Mouse (Mus musculus) kidney, embryonic 15.5 days (tissue): Measurements from ENCODE around the gene Epha10. TPM values are rescaled to one million over a fixed set of nuclear protein-coding genes. Genes with fewer than 3 reads are reported as not detected.

Experiments used
- ATAC-seq: fragments of 200-750 bp; cut with Nextera tagmentation; replicated peaks from 2 replicates; pipeline ENCODE4 v1.8.0; 2017; ENCODE audit warnings: moderate TSS enrichment; ENCODE audit not compliant: low FRiP score
- H3K27ac ChIP-seq: fragments of 300-500 bp; sonication (generic); 2 replicates; pipeline ENCODE4 v1.5.1; 2015; ENCODE audit warnings: mild to moderate bottlenecking, inconsistent platforms
- H3K27me3 ChIP-seq: fragments of 300-500 bp; sonication (generic); 2 replicates; pipeline ENCODE4 v1.6.1; 2015; ENCODE audit warnings: inconsistent platforms
- H3K36me3 ChIP-seq: fragments of 300-500 bp; sonication (generic); 2 replicates; pipeline ENCODE4 v1.6.1; 2015; ENCODE audit warnings: inconsistent platforms
- H3K4me1 ChIP-seq: fragments of 300-500 bp; sonication (generic); 2 replicates; pipeline ENCODE4 v1.6.1; 2015; ENCODE audit warnings: inconsistent platforms
- H3K4me2 ChIP-seq: fragments of 300-500 bp; sonication (generic); 2 replicates; pipeline ENCODE4 v1.6.1; 2015; ENCODE audit warnings: moderate library complexity, mild to moderate bottlenecking, inconsistent platforms
- H3K4me3 ChIP-seq: fragments of 300-500 bp; sonication (generic); replicated peaks from 2 replicates; pipeline ENCODE4 v1.5.1; 2015; ENCODE audit warnings: mild to moderate bottlenecking, inconsistent platforms
- H3K9ac ChIP-seq: fragments of 300-500 bp; sonication (generic); 2 replicates; pipeline ENCODE4 v1.6.1; 2015; ENCODE audit warnings: mild to moderate bottlenecking, inconsistent platforms
- H3K9me3 ChIP-seq: fragments of 300-500 bp; sonication (generic); replicated peaks from 2 replicates; pipeline ENCODE4 v1.6.1; 2016; ENCODE audit warnings: inconsistent platforms
- WGBS: fragments of 180-500 bp; shearing (Covaris S2); methylation state at CpG from one replicate; pipeline ENCODE4 v1.1.7; 2015; ENCODE audit warnings: mixed read lengths; 5-methylcytosine and 5-hydroxymethylcytosine counted together
- polyA plus RNA-seq: library from polyadenylated mRNA; unstranded; fragments of >200 nt; fragmentation: Nextera tagmentation; extraction: Ambion mirVana; gene quantifications from 2 replicates; pipeline ENCODE4 v1.2.1, GENCODE M21; 2015

Gene Epha10
- polyA plus RNA-seq, 1 experiment from 2014 or later: 0.21 TPM

DNA sequence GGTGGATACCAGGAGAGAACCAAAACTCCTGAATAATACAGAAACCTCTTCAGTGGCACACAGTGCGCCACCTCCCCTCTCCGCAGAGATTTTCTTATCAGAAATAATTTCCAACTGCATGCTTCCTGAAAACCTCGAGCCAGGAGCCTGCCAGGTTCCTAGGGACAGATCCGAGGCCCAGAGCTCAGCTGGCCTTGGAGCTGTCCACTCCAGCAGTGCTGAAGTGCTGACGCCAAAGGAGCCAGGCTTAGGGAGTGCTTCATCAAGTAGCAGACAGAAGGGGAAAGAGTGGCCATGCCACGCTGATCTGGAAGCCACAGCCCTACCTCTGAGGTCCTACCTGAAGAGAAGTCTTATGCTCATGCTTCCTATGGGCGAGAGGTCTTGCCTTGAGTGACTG is 20.3 kb upstream of the Epha10 start:
- 8% methylated on average over 7 of the region's 7 CpGs for WGBS
- Histone ChIP-seq H3K9ac (no peak overlapping the region), H3K9me3 (no peaks in the 10 kb centered on the region), H3K4me1 (peaks cover 14% of the 10 kb centered on the region), H3K36me3 (peaks cover 18% of the 10 kb centered on the region), H3K4me3 (no peak overlapping the region), H3K4me2 (no peak overlapping the region), H3K27ac (no peak overlapping the region), H3K27me3 (peaks cover 37% of the 10 kb centered on the region)
- 0 out of 2 replicates have a peak, but pooled peaks have one; percentile 46 for ATAC-seq

DNA sequence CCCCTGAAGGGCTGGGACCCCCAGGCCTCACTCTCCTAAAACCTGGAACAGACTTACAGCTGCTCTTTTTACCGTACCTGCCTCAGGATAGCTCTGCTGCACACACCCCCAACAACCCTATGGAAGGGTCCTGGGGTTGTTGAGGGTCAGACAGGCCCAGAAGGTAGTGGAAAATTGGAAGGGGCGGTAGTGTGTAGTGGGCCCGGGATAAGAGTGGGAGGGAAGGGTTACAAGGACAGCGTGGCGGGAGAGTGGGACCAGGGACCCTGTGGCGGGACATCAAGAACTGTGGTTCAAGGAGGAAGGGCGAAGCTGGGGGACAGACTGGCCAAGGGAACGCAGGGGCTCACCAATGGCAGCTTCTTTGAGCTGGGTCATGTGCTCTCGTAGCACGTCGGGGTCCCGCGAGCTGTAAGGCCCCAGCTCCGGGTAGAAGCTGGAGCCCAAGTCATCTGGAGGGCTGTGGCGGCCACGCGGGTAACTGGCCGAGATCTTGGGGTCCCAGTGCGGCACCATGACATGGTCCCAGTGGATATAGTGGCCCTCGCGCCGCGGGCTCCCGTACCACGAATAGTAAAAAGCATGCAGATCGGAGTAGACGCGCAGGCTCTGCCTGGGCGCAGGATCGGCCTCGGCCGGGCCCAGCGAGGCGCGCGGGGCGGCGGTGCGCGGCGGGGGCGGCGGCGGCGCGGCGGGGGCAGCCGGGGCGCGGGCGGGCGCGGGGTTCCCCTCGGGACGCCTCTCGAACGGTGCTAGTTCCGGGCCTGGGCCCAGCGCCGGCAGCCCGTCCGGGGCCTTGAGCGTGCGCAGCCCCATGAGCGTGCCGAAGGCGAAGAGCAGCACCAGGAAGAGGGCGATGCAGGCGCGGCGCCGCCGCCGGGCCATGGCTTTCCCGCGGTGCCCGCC is 19.2 kb upstream of the Epha10 start, which contains the start of gene Maneal:
Maneal (minus strand) TSS at position 889 of the 906 bp plus-strand sequence.
- peaks cover 37% of the 10 kb centered on the region for H3K27me3 ChIP-seq
- H3K4me3 ChIP-seq: peak within 1 kb of the TSS; percentile 52
- H3K4me2 ChIP-seq: peak within 1 kb of the TSS; percentile 86
- H3K4me1 ChIP-seq: peaks cover 14% of the 10 kb centered on the region
- no peaks in the 10 kb centered on the region for H3K9me3 ChIP-seq
- peaks cover 8% of the 10 kb centered on the region for H3K36me3 ChIP-seq
- no peak within 1 kb of the TSS; the same call in 1 of the 2 replicates for H3K9ac ChIP-seq
- 4% methylated on average over 72 of the region's 77 CpGs for WGBS
- H3K27ac ChIP-seq: no peak within 1 kb of the TSS
- peak; percentile 9; the same call in 1 of the 2 replicates for ATAC-seq

DNA sequence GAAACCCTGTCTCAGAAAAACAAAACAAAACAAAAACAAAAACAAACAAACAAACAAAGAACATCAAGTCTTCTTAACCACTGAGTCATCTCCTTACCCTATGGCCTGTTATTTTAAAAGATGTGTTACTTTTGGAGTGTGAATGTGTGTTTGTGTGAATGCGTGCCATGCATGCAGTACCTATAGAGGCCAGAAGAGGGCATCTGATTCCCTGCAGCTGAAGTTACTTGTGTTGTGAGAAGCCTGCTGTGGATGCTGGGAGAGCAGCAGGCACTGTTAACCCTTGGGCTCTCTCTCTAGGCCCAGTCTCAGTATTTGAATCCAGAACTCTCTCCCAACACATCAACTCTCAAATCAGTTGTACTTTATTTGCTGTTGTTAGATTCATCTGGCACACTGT is 8.0 kb upstream of the Epha10 start:
- no peak overlapping the region for H3K27ac ChIP-seq
- ATAC-seq: no peak
- 91% methylated on average over 1 of the region's 1 CpGs for WGBS

DNA sequence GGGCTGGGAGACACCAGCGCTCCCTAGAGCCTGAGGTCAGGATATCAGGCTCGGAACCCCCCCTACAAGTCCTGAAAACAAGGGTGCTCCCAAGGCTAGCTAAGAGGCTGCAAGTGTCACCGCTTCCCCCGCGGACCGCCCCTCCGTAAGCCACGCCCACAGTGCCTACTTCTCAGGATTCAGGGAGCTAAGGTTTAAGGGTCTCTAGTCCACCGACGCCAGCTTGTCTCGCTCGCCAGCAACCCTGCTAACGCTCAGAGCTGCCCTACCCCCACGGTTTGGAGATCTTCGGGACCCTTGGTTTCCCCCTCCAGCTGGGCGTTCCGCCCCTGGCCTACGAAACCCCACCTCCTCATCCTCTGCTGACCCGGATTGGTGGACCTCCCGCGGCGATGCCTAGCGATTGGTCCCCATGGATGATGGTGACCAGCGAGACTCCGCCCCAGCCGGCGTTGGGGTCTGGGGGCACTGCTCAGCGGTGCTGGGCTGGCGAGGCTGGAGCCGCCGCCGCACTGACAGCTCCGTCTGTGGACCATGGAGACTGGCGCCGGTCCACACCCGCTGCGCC is 726 bp downstream of the Epha10 start:
- WGBS: under 1% methylated on average over 37 of the region's 37 CpGs
- Histone ChIP-seq H3K9ac (no peak overlapping the region), H3K9me3 (no peaks in the 10 kb centered on the region), H3K36me3 (no peaks in the 10 kb centered on the region), H3K27ac (no peak overlapping the region), H3K27me3 (peaks cover 77% of the 10 kb centered on the region), H3K4me2 (peak overlapping the region; percentile 70), H3K4me1 (peaks cover 20% of the 10 kb centered on the region), H3K4me3 (peak overlapping the region; percentile 40)
- peak; percentile 79 for ATAC-seq

More for the DNA sequence above, 8.0 kb upstream of the Epha10 start:
- Histone ChIP-seq H3K4me3 (no peak overlapping the region), H3K9me3 (0 out of 2 replicates have a peak, but pooled peaks cover 3% of the 10 kb centered on the region), H3K27me3 (no peaks in the 10 kb centered on the region), H3K4me2 (no peak overlapping the region), H3K36me3 (no peaks in the 10 kb centered on the region), H3K9ac (no peak overlapping the region), H3K4me1 (no peaks in the 10 kb centered on the region)

DNA sequence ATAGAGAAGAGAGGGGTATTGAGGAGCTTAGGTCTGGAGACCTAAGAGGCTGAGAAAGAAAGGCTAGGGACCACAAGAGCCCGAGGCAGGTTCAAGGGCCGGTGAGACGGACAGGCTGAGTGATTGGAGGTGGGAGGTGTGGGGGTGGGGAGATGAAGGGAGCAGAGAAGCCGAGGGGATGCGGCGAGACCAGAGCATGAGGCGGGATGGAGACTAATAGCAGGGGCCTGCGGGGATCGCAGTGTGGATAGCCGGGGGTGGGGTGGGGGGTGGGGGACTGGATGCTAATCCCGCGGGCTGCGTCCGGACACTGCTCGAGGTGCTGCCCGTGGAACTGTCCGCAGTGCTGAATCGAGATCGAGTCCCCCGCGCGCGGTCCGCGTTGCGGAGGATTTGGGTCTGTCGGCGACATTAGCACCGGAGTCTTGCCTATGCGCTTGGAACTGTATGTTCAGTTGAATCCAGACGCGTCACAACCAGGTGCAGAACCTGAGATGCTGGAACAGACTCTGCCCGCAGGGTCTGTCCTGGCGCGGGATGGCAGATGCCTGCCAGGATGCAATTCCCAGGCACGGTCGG is 1.5 kb downstream of the Epha10 start:
- Histone ChIP-seq H3K4me3 (peak overlapping the region; percentile 40), H3K9me3 (no peaks in the 10 kb centered on the region), H3K9ac (no peak overlapping the region), H3K4me2 (peak overlapping the region; percentile 70), H3K27ac (no peak overlapping the region), H3K27me3 (peaks cover 82% of the 10 kb centered on the region), H3K4me1 (peaks cover 20% of the 10 kb centered on the region), H3K36me3 (no peaks in the 10 kb centered on the region)
- WGBS: 1% methylated on average over 37 of the region's 37 CpGs
- peak; percentile 43; the same call in 1 of the 2 replicates for ATAC-seq

DNA sequence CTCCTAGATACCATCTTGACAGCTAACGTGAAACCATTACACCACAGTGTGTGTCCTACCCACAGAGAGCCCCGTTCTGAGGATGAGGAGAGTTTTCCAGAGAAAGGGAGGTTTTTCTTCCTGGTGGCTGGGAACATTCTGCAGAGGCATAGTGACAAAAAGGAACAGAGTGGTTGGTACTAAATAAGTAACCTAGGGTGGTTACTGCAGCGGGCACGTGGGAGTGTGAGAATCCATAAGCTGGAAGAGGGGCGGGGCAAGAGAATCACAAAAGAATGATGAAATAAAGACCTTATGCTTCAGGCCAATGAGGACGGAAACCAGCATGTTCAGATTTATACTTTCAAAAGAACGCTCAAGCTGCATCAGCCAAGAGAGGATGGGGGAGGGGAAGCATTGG is 8.0 kb downstream of the Epha10 start:
- Histone ChIP-seq H3K36me3 (no peaks in the 10 kb centered on the region), H3K27ac (no peak overlapping the region), H3K4me1 (no peaks in the 10 kb centered on the region), H3K9me3 (no peaks in the 10 kb centered on the region), H3K27me3 (peaks cover 89% of the 10 kb centered on the region), H3K4me2 (no peak overlapping the region), H3K4me3 (no peak overlapping the region), H3K9ac (no peak overlapping the region)
- no peak for ATAC-seq
- 70% methylated on average over 7 of the region's 7 CpGs for WGBS

DNA sequence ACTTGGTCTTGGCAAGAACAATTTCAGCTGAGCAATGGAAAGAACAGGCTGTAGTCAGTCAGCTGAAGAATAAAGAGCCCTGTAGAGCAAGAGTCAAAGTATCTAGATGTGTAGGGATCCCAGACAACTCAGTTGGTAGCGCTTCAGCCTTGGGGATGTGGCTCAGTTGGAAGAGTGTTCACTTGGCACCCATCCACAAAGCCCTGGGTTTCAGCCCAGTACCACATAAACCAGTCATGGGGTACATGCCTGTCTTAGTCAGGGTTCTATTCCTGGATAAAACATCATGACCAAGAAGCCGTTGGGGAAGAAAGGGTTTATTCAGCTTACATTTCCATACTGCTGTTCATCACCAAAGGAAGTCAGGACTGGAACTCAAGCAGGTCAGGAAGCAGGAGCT is 9.2 kb downstream of the Epha10 start:
- Histone ChIP-seq H3K4me1 (peaks cover 6% of the 10 kb centered on the region), H3K9me3 (no peaks in the 10 kb centered on the region), H3K36me3 (no peaks in the 10 kb centered on the region), H3K27me3 (peaks cover 90% of the 10 kb centered on the region), H3K4me3 (no peak overlapping the region), H3K9ac (no peak overlapping the region), H3K4me2 (no peak overlapping the region), H3K27ac (no peak overlapping the region)
- ATAC-seq: no peak
- WGBS: 84% methylated on average over 2 of the region's 2 CpGs

DNA sequence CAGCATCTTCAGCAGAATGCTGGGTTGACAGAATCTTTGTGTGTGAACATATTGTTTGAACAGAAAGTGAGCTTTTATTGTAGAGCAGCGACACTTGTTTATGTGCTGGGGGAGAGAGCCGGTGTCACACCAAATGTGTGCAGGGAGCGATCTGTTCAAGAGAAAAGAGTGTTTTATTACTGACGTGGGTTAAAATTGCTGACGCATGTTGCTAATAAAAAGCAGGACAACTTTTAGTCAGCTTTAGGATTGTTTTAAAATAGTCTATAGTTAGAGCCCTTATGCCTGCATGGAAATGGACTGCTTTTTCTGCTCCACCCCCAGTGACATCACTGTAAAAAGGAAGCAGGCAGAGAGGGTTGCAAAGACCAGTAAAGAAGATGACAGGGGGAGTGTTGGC is 10.1 kb downstream of the Epha10 start:
- Histone ChIP-seq H3K4me3 (no peak overlapping the region), H3K27me3 (peaks cover 91% of the 10 kb centered on the region), H3K9me3 (no peaks in the 10 kb centered on the region), H3K4me2 (no peak overlapping the region), H3K9ac (no peak overlapping the region), H3K4me1 (peaks cover 9% of the 10 kb centered on the region), H3K36me3 (no peaks in the 10 kb centered on the region), H3K27ac (no peak overlapping the region)
- ATAC-seq: no peak
- WGBS: 61% methylated on average over 5 of the region's 5 CpGs

DNA sequence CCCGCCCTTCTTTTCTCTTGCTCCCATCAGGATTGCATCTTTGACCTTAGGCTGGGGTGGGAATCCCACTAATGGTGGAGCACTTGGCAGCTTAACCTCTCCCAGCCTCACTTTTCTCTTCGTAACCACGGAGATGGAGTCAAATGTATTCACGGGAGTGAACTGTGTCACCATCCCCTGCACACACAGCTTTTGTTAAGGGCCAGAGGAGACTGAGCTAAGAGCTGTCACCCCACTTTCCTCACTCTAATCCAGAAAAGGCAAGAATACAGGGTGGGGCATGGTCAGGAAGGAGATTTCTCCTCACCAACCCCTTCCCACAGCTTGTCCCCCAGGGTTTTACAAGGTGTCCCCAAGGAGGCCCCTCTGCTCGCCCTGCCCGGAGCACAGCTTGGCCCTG is 13.1 kb downstream of the Epha10 start:
- H3K27ac ChIP-seq: no peak overlapping the region
- ATAC-seq: no peak
- no peak overlapping the region for H3K9ac ChIP-seq
- H3K4me2 ChIP-seq: no peak overlapping the region
- no peaks in the 10 kb centered on the region for H3K36me3 ChIP-seq
- peaks cover 89% of the 10 kb centered on the region for H3K27me3 ChIP-seq
- WGBS: 33% methylated on average over 6 of the region's 6 CpGs
- no peak overlapping the region for H3K4me3 ChIP-seq
- H3K9me3 ChIP-seq: no peaks in the 10 kb centered on the region
- peaks cover 9% of the 10 kb centered on the region for H3K4me1 ChIP-seq

DNA sequence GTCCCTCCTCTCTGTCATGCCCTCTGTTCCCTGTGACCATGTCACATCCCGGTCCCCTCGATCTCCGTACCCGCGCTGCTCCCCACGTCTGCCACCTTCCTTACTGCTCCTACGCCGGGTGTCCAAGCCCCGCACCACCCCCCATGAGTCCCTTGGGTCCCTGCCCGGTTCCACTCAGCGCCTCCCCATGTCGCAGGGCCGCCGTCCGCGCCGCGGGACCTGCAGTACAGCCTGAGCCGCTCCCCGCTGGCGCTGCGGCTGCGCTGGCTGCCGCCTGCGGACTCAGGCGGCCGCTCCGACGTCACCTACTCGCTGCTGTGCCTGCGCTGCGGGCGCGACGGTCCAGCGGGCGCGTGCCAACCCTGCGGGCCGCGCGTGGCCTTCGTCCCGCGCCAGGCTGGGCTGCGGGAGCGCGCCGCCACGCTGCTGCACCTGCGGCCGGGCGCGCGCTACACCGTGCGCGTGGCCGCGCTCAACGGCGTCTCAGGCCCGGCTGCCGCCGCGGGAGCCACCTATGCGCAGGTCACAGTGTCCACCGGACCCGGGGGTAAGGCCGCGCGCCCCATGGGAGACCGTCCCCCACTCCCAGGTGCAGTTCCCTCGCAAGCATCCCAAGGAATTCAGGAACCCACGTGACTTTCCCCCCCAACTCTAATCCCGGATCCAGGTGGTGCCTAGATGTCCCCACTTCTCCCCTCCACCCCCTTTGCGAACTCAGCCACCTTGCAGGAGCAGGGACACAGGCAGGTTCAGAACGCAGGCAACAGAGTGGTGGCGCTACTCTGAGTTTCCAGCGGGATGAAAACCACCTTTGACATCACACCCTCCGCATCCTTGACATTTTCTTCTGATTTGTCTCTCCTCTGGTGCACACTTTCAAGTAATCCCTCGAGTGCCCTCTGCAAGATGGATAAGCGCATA is 14.1 kb downstream of the Epha10 start:
- Histone ChIP-seq H3K4me1 (peaks cover 9% of the 10 kb centered on the region), H3K9ac (no peak overlapping the region), H3K9me3 (no peaks in the 10 kb centered on the region), H3K4me2 (peak overlapping the region; percentile 79), H3K36me3 (no peaks in the 10 kb centered on the region), H3K4me3 (peak overlapping the region; percentile 47), H3K27me3 (peaks cover 89% of the 10 kb centered on the region), H3K27ac (no peak overlapping the region)
- ATAC-seq: 0 out of 2 replicates have a peak, but pooled peaks have one; percentile 12
- WGBS: 2% methylated on average over 83 of the region's 83 CpGs

DNA sequence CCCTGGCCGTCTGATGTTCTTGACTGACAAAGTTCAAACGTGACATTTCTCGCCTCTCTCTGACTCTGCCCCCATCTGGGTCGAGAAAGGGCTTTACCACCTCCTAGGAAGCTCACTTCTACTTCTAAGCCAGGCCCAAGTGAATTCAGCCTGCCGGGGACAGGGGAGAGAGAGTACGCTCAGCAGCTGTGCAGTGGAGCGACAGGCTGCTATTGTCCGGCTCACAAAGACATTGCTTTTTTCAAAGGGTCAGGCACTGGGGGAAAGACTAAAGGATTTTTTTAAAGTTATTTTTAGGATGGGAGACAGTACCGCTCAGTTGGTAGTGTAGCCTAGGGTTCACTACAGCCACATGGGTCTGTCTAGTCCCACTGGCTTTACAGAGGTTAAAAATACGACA is 17.7 kb downstream of the Epha10 start:
- Histone ChIP-seq H3K9me3 (no peaks in the 10 kb centered on the region), H3K36me3 (no peaks in the 10 kb centered on the region), H3K4me2 (no peak overlapping the region), H3K27ac (no peak overlapping the region), H3K9ac (no peak overlapping the region), H3K27me3 (peaks cover 81% of the 10 kb centered on the region), H3K4me3 (no peak overlapping the region), H3K4me1 (peaks cover 9% of the 10 kb centered on the region)
- ATAC-seq: no peak
- 55% methylated on average over 10 of the region's 10 CpGs for WGBS
